Mouse (Mus musculus): Measurements from ENCODE around the gene Sh3bgrl.
"Not testable (repeated sequence)": the region's sequence is repeated elsewhere in the genome, so short reads cannot be mapped to it uniquely, and the experiment has no call there.

Gene Sh3bgrl

DNA sequence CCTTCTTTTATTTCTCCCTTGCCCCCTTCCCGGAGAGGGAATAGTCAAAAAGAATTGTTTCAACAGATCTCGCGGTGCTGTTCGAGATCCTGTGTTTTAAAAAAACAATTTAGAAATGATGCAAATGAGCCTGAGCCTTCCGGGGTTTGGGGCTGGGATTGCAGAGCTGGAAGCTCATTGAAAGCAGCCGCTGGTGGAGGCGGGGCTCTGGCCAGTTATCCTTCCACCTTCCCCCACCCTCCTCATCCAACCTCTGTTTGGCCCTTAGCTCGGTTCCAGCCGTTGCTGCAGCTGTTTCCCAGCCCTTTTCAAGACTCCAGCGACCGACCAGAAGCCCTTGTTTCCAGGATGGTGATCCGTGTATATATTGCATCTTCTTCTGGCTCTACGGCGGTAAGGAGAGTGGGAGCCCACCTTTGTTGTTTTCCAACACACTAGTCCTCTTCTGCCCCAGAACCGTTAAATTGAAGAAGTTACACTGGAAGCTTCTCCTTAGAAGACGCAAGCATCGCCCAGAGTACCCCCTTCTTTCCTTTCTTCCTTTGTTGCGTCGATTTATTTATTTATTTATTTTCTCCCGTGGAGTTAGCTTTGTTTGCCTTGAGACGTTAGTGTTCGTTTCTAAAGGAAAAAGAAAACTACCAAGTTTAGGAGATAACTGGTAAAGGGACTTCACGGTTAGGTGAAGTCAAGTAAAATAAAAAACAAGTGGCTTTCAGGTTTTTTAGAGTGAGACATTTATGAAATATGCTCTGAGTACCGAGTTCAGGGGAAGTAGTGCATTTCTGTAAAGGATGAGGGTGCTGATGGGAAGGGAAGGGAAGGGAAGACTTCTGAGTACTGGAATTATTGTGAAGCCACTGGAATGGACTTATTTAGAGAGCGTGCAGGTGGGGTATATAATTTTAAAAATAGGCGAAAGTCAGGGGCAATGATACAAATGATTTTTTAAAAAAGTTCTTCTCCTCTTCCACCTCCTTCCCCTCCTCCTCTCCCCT lies at the start of gene Sh3bgrl:
TSS of gene Sh3bgrl (plus strand) at position 121 of the 998 bp plus-strand sequence.
- DNase-seq (ENCODE audit: low read depth), result peak; percentile 62

DNA sequence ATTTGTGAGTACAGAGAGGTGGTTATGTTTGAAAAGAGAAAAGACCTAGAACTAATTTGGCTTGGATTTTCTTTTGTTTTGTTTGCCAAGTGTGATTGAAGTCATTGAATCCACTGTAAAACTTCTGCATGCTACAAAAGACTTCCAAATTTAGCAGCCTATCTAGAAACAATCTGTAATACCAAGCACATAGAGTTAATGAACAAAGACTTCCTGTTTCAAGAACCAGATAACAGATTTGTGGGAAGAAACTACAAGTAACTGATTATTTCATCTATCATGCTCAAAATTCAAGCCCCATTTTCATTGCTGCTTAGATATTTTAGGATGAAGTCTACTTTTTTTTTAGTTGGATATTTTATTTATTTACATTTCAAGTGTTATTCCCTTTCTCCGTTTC lies 47.4 kb upstream of the Sh3bgrl start:
- DNase-seq (ENCODE audit: low read depth), result no peak

DNA sequence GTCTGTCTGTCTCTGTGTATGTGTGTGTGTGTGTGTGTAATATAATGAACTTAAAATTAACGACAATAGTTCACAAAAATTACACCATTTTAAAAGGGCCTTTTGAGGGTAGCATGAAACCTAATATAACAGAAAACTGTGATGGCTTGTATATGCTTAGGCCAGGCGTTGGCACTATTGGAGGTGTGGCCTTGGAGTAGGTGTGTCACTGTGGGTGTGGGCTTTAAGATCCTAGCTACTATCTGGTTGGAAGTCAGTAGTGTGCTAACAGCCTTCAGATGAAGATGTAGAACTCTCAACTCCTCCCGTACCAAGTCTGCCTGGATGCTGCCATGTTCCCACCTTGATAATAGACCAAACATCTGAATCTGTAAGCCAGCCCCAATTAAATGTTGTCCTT lies 23.4 kb upstream of the Sh3bgrl start:
- no peak for DNase-seq (ENCODE audit: low read depth)

DNA sequence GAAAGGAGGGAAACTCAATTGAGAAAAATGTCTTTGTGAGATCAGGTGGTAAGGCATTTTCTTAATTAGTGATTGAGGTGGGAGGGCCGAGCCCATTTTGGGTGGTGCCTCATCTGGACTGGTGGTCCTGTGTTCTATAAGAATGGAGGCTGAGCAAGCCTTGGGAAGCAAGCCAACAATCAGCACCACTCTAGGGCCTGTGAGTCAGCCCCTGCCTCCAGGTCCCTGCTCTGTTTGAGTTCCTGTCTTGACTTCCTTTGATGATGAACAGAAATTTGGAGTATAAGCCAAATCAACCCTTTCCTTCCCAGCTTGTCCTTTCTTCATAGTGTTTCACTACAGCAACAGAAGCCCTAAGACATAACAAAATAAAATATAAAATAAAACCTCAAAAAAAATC lies 19.4 kb upstream of the Sh3bgrl start:
- no peak for DNase-seq (ENCODE audit: low read depth)

DNA sequence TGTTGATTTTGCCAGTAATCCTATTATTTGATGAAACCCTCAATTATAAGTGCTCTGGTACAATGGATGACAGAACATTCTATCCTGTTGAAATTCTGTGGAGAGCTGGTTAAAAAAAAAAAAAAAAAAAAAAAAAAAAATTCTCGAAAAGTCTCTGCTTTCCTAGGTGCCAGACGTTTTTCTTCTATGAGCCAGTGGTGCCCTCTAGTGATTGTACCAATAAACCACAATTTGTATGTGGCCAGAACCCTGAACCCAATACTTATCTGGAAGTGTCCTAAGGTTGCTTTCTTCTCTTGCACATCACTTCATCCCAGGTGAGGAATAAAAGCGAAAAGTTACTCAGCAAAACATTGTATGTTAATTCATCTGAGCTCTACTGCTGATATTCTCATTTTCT lies 18.8 kb upstream of the Sh3bgrl start:
- no peak for DNase-seq (ENCODE audit: low read depth)

DNA sequence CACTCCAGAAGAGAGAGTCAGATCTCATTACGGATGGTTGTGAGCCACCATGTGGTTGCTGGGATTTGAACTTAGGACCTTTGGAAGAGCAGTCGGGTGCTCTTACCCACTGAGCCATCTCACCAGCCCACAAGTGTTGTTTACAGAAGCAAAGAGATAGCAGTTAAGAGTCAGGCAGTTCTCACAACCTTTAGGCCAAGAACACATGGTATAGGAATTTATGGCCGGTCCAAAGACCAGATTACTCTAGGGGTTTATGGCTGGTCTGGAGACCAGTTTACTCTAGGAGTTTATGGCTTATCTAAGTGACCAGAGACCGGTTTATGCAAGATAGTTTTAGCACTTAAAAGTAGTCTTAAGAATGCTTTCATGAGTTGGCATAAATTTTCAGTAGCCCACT lies 15.8 kb upstream of the Sh3bgrl start:
- not testable (repeated sequence) for DNase-seq (ENCODE audit: low read depth)

DNA sequence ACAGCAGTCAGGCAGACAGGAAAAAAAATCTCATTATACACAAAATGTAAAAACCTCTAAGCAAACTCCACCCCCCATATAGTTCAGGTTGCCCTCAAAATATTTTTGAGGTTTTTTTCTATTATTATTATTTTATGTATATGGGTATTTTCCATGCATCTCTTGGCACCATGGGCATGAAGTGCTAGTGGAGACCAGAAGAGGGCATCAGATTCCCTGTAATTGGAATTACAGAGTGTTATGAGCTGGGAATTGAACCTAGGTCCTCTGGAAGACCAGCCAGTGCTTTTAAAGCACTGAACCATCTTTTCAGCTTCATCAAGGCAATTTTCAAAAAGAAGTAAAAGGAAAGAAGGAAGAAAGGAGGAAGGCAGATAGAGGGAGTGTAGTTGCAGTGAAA lies 8.1 kb upstream of the Sh3bgrl start:
- DNase-seq (ENCODE audit: low read depth), result no peak

DNA sequence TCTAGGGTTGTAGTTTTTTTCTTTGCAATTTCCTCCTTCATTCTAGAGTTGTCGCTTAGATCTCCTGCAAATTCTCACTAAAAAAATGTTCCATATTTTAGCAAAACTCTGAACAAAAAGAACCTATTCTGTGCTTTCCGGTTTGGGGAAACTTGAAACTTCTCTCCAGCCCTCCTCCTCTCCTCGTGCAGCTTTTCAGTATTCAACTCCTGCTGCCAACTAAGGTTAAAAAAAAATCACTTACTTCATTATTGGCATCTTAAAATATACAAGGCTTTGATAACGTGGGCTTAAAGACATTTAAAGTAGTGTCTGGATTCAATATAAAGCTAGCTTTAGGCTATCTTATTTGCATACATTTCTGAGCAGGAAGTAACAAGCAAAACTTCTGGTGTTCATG lies 365 bp upstream of the Sh3bgrl start:
- no peak for DNase-seq (ENCODE audit: low read depth)

DNA sequence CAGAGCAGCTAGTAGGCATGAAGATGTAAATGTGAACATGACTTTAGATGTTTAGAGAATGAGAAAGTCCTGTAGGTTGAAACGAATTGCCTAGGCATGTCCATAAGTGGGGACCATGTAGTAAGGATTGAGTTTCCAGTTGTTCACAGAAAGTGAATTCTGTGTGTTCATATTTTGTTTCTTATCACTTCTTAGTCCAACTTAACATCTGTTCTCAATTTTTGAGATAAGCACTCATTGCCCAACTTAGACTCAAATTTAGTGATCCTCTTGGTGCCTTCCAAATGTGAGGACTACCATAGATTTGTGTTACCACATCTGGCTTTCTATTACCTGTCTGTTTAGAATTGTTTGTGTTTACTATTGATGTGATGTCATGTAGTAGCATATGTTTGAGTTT lies 3.3 kb downstream of the Sh3bgrl start:
- DNase-seq (ENCODE audit: low read depth), result no peak

DNA sequence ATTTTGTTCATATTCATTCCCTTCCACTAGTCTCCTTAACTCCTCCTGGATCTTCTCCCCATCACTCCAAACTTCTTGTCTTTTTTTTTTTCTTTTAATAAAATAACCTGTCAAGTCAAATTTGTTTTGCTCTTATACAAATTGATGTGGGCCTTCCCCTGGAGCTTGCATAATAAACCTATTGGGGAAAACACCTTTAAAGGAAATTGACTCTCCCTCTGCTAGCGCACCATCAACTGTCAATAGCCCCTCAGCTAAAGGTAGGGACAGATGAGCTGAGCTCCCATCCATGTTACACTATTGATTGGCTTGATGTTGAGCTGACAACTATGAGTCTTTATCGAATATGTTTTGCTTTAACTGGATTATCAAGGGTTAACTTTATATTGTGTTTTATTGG lies 5.3 kb downstream of the Sh3bgrl start:
- DNase-seq (ENCODE audit: low read depth), result no peak

DNA sequence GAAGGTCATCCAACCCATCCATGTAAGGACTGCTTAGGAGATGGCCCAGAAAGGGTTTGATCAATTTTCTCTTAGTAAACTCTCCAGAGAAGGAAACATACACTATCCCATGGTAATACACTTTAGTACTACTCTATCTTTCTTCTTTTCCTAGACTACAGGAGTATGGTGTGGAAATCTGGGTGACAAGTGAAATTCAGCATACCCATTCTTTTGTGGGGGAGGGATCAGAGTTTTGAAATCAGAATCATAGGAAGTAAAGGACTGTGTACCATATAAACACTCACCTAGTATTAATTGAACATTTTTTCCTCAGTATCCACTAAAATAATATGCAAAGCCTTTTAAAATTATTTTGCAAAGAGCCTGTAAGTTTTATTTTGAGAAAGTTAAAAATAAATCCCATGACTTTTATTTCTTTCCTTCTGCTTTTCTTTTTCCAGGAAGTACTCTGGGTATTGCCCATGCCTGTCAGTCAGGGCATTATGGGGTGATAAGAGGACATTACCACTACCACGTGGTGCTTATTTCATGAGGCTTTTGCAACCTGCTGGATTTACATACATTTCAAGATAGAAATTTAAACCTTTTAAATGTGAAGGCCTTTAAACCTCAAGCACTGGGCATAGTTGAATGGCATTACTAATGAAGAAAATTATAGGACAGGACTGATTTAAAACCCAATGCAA lies 13.1 kb downstream of the Sh3bgrl start:
- DNase-seq (ENCODE audit: low read depth), result no peak

DNA sequence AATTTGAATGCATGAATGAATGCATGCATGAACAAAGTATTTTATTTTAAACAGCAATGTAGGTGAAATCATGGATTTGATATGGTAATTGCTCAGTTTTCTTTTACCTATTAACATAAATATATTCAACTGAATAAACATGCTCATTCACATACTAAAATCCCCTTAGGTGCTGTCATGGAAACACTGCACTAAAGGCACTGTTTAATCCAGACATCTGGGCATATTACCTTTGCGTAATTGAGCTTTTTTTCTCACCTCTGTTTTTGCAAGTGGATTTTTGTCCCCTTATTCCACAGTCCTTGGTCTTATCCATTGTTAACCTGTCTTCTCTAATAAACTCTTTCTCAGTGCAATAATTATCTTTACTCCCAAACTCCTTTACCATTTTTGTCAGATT lies 17.7 kb downstream of the Sh3bgrl start:
- no peak for DNase-seq (ENCODE audit: low read depth)

DNA sequence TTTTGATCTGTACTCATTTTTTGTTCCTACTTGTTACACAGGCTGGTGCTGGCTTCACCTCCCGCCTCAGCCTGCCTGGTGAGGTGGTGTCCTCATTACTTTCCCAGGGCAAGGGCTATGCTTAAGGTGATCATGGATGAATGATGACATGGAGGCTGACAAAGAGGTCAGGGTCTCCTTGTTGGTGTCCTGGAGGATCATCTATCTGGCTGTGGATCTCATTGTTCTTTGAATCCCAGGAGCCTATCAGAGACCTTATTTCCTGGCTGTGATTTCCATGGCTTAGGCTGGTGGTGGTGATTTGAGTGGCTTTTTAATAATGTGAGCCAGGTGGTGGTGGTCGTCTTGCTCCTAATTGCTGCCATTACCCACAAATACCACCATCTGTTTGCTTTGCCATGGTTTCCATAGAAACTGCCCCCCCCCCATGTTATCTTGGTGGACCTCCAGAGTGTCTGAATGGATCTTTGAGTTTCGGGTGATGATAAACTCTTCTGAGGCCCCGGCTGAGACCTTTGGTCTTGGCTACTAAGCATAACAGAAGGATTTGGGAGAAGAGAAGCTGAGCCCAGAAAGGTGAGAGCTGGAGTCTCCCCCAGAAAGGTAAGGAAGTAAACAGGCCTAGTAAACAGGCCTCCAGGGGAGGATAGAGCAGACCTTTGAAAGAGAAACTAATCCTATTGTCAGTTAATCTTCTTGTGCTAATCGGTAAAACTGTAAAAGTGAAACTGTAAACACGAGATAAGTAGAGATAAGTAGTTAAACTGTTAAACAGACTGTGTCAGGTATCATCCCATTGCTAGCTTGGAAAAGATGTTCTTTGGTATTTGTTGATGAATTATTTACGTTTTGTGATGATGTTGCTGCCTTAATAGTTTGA lies 18.5 kb downstream of the Sh3bgrl start:
- DNase-seq (ENCODE audit: low read depth), result no peak

DNA sequence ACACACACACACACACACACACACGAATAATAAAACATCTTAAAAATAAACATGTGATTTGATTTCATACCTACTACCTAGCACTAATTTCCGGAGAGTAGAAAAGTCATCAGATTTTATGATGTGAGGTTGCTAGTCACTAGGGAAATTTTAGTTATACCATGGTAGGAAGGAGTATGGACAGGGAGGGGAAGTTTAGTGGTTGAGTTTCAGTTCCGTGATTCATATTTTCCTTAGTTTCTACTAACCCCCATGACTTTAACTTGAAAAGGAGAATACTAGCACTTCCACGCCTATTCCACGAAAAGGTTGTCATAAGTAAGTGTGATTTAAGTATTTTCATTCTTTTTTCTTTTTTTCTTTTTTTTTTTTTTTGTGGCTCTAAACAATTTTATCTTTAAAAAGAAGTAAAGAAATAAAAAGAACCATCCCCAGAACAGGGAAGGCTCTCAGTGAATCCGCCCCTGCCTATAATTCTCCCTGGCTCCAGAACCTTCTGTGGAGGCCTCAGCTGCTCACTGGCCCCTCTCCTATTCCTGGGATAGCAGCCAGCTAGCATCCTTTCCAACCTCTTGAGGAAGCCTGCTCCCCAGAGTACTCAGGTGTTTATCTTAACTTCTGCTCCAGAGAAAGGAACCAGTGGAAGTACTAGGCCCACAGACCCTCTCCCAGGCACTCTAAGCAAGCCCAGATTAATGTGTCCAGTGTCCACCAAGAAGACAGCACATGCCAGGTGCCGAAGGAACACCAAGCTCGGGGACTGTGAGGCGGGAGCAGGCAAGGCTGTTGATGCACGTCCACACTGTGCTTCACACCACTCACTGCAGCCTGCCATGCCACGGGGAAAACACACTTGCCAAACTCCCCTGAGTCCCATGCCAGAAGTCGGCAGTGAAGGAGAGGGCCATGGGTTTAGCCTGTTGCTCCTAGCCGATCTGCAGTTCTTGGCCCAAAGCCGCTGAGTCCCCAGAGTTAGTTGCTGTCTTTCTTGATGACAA lies 25.0 kb downstream of the Sh3bgrl start:
- no peak for DNase-seq (ENCODE audit: low read depth)

DNA sequence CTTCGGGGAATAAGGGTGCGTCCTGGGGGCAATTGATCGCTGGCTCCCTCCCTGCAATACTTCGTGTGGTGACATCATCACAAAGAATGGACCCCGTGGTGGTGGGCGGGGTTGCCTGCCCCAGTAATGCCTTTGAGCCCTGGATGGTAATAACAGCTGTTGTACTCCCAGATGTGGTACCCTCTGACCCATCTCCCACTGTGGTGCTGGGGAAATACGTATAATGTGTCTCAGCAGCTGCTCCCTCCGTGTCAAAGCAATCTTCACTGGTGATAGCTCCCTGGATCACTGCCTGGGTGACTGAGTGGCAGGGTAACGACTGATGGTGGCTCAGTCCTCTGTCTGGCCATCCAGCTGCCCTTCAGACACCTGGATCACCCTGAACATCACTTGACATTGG lies 26.0 kb downstream of the Sh3bgrl start:
- no peak for DNase-seq (ENCODE audit: low read depth)

DNA sequence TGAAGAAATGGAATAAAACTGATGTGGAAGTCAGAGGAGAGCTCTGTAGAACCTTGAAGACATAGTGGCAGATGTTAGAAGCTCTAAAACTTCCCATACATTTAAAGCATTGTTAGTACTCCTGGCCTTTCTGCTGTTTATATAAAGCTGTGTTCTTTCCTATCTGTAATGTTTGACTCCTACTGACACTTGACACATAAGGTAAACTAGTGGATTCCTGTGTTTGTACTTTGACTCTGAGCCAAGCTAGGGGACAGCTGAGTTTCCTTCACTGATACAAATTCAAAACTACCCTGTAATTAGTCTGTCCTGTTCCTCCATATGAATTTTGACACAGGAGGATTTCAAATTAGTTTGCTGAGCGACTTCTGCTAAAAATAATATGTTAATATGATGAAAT lies 27.5 kb downstream of the Sh3bgrl start:
- DNase-seq (ENCODE audit: low read depth), result no peak

DNA sequence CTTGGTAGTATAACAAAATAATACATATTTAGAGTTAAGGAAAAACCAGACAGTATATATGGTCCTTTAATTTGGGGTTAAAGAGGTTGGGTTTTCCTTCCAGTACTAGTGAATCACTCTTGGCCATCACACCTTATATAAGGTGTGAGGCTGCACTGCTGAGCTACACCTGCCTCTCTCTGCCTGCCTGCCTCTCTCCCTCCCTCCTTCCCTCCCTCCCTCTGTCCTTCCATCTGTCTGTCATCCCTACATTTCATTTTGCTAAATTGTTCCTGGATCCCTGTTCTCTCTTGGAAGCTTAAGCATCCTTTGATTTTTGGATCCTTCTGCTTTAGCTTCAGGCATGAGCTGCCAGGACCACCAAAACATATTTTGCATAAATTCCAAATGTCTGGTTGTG lies 28.6 kb downstream of the Sh3bgrl start:
- DNase-seq (ENCODE audit: low read depth), result no peak

DNA sequence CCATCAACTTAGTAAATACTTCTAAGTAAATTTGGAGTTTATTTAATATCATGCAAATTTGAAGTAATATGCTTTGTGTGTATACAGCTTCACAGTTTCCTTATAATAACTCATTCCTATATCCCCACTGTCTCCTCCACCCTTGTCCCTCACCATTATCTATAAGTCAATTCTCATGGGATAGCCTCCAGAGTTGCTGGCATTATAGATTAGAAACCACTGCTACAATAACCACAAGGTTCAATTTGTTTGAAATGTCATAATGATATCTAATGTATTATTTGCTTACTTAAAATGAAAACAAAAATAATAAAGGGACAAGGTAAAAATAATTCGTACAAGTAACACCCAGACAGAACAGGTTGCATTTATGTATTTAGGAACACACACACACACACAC lies 31.7 kb downstream of the Sh3bgrl start:
- no peak for DNase-seq (ENCODE audit: low read depth)

DNA sequence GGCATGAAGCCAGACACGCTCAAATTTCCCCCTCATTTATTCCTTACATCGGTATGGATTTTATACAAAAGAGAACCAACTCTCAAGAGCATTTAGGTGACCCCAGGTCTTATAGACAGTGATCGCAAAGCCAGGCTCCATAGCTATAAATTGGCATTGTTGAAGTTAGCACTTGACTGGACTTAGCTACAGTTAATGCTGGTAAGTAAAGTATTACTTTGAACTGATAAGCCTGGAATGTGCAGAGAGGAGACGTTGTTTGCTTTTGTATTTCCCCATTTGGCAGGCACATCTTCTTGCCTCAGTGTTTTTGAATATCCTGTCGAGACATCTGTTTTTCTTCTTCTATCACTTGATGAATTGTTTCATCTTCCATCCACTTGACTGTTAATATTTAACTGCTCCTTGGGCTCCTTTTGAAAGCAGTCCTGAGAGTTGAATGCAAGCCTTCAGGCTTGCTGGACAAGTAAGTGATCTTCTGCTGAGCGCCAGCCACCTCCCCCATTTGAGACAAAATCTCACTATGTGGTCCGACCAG lies 32.5 kb downstream of the Sh3bgrl start:
- DNase-seq (ENCODE audit: low read depth), result no peak

DNA sequence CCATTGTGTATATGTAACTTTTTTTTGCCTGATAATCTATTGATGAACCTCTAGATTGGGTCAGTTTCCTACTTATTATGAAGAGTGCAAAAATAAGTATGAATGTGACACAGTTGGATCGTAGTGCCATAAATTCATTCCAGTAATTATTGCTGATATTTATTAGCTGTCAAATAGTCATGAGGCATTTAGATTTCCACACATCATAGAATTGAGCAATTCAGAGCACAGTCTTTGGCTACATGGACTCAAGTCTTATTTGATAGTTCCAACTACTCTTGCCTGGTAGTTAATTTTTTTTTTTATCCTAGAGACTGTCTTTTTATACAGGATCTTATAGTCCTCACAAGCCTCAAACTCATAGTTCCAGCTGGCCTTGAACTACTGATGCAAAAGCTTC lies 34.9 kb downstream of the Sh3bgrl start:
- DNase-seq (ENCODE audit: low read depth), result no peak

DNA sequence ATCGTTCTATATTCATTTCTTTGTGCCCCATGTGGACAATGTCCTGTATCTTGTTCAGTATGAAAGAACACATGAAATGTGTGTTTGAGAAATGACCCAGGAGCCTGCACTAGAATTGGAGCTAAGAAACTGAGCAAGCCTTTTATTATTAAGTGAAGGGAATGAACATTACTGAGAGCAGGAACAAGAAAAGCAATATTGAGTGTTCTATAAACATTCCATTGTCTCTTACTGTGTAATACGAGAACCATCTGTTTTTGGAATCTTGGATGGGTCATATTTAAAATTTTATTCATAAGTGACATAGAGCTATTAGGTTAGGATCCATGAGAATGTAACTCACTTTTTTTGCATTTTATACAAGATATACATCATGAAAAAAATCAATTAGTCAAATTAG lies 36.7 kb downstream of the Sh3bgrl start:
- DNase-seq (ENCODE audit: low read depth), result no peak

All from c-Kit-positive CD71-positive TER-119-negative erythroid progenitor cells, embryonic 14.5 days (primary cell).